Mouse (Mus musculus) MEL (cell line): Measurements from ENCODE around the gene Uhrf1bp1l. TPM values are rescaled to one million over a fixed set of nuclear protein-coding genes. Genes with fewer than 3 reads are reported as not detected.

Experiments used
- DNase-seq: peaks from one replicate; pipeline ENCODE4 v3.0.0; 2011; ENCODE audit warnings: low read depth, low spot score
- H3K27ac ChIP-seq: 2 replicates; pipeline ENCODE4 v1.5.1; 2012; ENCODE audit warnings: low read depth, mild to moderate bottlenecking, control low read depth, low read length, moderate library complexity; ENCODE audit not compliant: control insufficient read depth
- H3K27me3 ChIP-seq, 2 experiments: fragments of 150-350 bp in 1 of 2; sonication (generic) in 1 of 2; 2 replicates each; pipeline ENCODE4 v1.6.1; 2012; ENCODE audit warnings: low read length in 2 of 2, mild to moderate bottlenecking in 2 of 2, improper control_type of control experiment in 1 of 2, moderate library complexity in 1 of 2; ENCODE audit not compliant: insufficient read depth in 2 of 2, control insufficient read depth in 1 of 2
- H3K36me3 ChIP-seq, 2 experiments: 2 replicates each; pipeline ENCODE4 v1.6.1; 2012 to 2014; ENCODE audit warnings: low read length in 2 of 2, improper control_type of control experiment in 1 of 2, inconsistent platforms in 1 of 2, mild to moderate bottlenecking in 1 of 2; ENCODE audit not compliant: insufficient read depth in 2 of 2, control insufficient read depth in 1 of 2
- H3K4me1 ChIP-seq, 2 experiments: fragments of 150-350 bp in 1 of 2; sonication (generic) in 1 of 2; 2 replicates each; pipeline ENCODE4 v1.6.1; 2012; ENCODE audit warnings: low read length in 2 of 2, improper control_type of control experiment in 1 of 2, mild to moderate bottlenecking in 1 of 2; ENCODE audit not compliant: insufficient read depth in 2 of 2, control insufficient read depth in 1 of 2
- H3K4me3 ChIP-seq, 2 experiments: fragments of 150-350 bp in 1 of 2; sonication (generic) in 1 of 2; 2 replicates each; pipeline ENCODE4 v1.5.1; 2012; ENCODE audit warnings: low read depth in 2 of 2, low read length in 2 of 2, mild to moderate bottlenecking in 2 of 2, moderate library complexity in 2 of 2, control low read depth in 1 of 2, improper control_type of control experiment in 1 of 2; ENCODE audit not compliant: control insufficient read depth in 1 of 2, insufficient read depth in 1 of 2
- H3K79me2 ChIP-seq: 2 replicates; pipeline ENCODE4 v1.6.1; 2012; ENCODE audit warnings: mild to moderate bottlenecking, low read length, moderate library complexity; ENCODE audit not compliant: control insufficient read depth, poor library complexity, insufficient read depth
- H3K9ac ChIP-seq: 2 replicates; pipeline ENCODE4 v1.6.1; 2012; ENCODE audit warnings: low read depth, mild to moderate bottlenecking, control low read depth, low read length, moderate library complexity; ENCODE audit not compliant: control insufficient read depth, poor library complexity, severe bottlenecking
- H3K9me3 ChIP-seq: fragments of 150-350 bp; sonication (generic); replicated peaks from 2 replicates; pipeline ENCODE4 v1.6.1; 2012; ENCODE audit warnings: mild to moderate bottlenecking, low read length, improper control_type of control experiment, moderate library complexity; ENCODE audit not compliant: insufficient read depth
- BHLHE40 ChIP-seq: IDR thresholded peaks from 2 replicates; pipeline ENCODE4 v1.6.1; 2012; ENCODE audit warnings: low read depth, mild to moderate bottlenecking, inconsistent platforms, low read length, improper control_type of control experiment, borderline replicate concordance
- CHD2 ChIP-seq: IDR thresholded peaks from 2 replicates; pipeline ENCODE4 v1.6.1; 2011; ENCODE audit warnings: low read length, improper control_type of control experiment
- CTCF ChIP-seq, 3 experiments: IDR thresholded peaks in 2 of 3; conservative IDR thresholded peaks in 1 of 3; 2 replicates each; pipeline ENCODE4 v1.5.1; 2011 to 2012; ENCODE audit warnings: low read length in 3 of 3, low read depth in 2 of 3, mild to moderate bottlenecking in 2 of 3, improper control_type of control experiment in 1 of 3, inconsistent platforms in 1 of 3, mixed read lengths in 1 of 3, moderate library complexity in 1 of 3; ENCODE audit not compliant: control insufficient read depth in 1 of 3, insufficient read depth in 1 of 3, poor library complexity in 1 of 3, severe bottlenecking in 1 of 3
- ELF1 ChIP-seq: IDR thresholded peaks from 2 replicates; pipeline ENCODE4 v1.6.1; 2014; ENCODE audit warnings: low read depth, mild to moderate bottlenecking, inconsistent platforms, low read length, improper control_type of control experiment, moderate library complexity
- EP300 ChIP-seq, 2 experiments: IDR thresholded peaks; 2 replicates each; pipeline ENCODE4 v1.6.1; 2011; ENCODE audit warnings: improper control_type of control experiment in 2 of 2, low read length in 2 of 2, low read depth in 1 of 2, mild to moderate bottlenecking in 1 of 2
- ETS1 ChIP-seq: IDR thresholded peaks from 2 replicates; pipeline ENCODE4 v1.6.1; 2012; ENCODE audit warnings: low read depth, mild to moderate bottlenecking, inconsistent platforms, low read length, improper control_type of control experiment, moderate library complexity
- GABPA ChIP-seq: IDR thresholded peaks from 2 replicates; pipeline ENCODE4 v1.6.1; 2012; ENCODE audit warnings: low read depth, mild to moderate bottlenecking, inconsistent platforms, low read length, improper control_type of control experiment, moderate library complexity
- HCFC1 ChIP-seq: IDR thresholded peaks from 2 replicates; pipeline ENCODE4 v1.6.1; 2012; ENCODE audit warnings: low read depth, mild to moderate bottlenecking, inconsistent platforms, low read length, improper control_type of control experiment, moderate library complexity
- JUND ChIP-seq: IDR thresholded peaks from 2 replicates; pipeline ENCODE4 v1.6.1; 2011; ENCODE audit warnings: low read depth, mild to moderate bottlenecking, improper control_type of control experiment, low read length
- MAX ChIP-seq: IDR thresholded peaks from 2 replicates; pipeline ENCODE4 v1.6.1; 2011; ENCODE audit warnings: low read length, improper control_type of control experiment
- MAZ ChIP-seq: IDR thresholded peaks from 2 replicates; pipeline ENCODE4 v1.6.1; 2012; ENCODE audit warnings: low read depth, mild to moderate bottlenecking, inconsistent platforms, low read length, improper control_type of control experiment
- MYB ChIP-seq: IDR thresholded peaks from 2 replicates; pipeline ENCODE4 v1.6.1; 2011; ENCODE audit warnings: mild to moderate bottlenecking, low read depth, low read length, improper control_type of control experiment
- MYC ChIP-seq: IDR thresholded peaks from 2 replicates; pipeline ENCODE4 v1.6.1; 2011; ENCODE audit warnings: low read depth, mild to moderate bottlenecking, low read length, improper control_type of control experiment, moderate library complexity
- NELFE ChIP-seq: IDR thresholded peaks from 2 replicates; pipeline ENCODE4 v1.6.1; 2011; ENCODE audit warnings: low read depth, low read length, improper control_type of control experiment
- POLR2A ChIP-seq, 2 experiments: IDR thresholded peaks; 2 replicates each; pipeline ENCODE4 v1.6.1; 2011 to 2012; ENCODE audit warnings: low read length in 2 of 2, mild to moderate bottlenecking in 2 of 2, control low read depth in 1 of 2, improper control_type of control experiment in 1 of 2, low read depth in 1 of 2, moderate library complexity in 1 of 2; ENCODE audit not compliant: control insufficient read depth in 1 of 2, insufficient read depth in 1 of 2, poor library complexity in 1 of 2
- RCOR1 ChIP-seq: IDR thresholded peaks from 2 replicates; pipeline ENCODE4 v1.6.1; 2012; ENCODE audit warnings: low read depth, mild to moderate bottlenecking, inconsistent platforms, low read length, improper control_type of control experiment
- SIN3A ChIP-seq: IDR thresholded peaks from 2 replicates; pipeline ENCODE4 v1.6.1; 2012; ENCODE audit warnings: low read length, improper control_type of control experiment, inconsistent platforms
- TCF12 ChIP-seq: IDR thresholded peaks from 2 replicates; pipeline ENCODE4 v1.6.1; 2014; ENCODE audit warnings: low read depth, mild to moderate bottlenecking, inconsistent platforms, low read length, improper control_type of control experiment, moderate library complexity
- polyA plus RNA-seq, 2 experiments: library from polyadenylated mRNA; stranded (reverse) in 1 of 2; unstranded in 1 of 2; fragments of >175 nt in 1 of 2; fragments of >200 nt in 1 of 2; gene quantifications; 2 replicates each; pipeline versions ENCODE4 v1.2.1 to v1.2.4; 2012; ENCODE audit warnings: low replicate concordance in 2 of 2, low read depth in 1 of 2; ENCODE audit not compliant: insufficient read length in 2 of 2, insufficient read depth in 1 of 2, missing spikeins in 1 of 2
- total RNA-seq: library from RNA; depleted of rRNA; stranded (reverse); fragments of 300-350 nt; gene quantifications from 2 replicates; pipeline ENCODE4 v1.2.3, GENCODE M21; 2012

The Uhrf1bp1l gene
- total and polyA plus RNA-seq, 3 experiments = 23.7 to 44.8 (median 26.0) TPM

DNA sequence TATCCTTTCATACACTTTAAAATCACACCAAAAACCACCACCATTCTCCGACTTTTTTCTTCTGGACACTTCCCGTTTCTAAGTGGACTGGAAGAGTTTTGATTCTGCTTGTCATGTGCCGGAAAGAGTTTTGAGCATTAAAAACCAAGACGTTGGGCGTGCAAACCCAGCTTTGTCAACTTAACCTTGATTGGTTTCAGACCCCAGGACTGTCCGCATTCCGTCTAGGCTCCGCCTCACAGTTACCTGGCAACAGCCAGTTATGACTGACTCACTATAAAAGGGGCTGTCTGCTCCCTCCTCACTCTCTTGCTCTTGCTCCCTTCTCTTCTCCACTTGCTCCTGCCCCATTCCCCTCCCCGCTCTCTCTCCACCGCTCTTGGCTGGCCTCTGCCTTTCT, 36.1 kb upstream of the Uhrf1bp1l start:
- no peak overlapping the region for H3K9ac ChIP-seq
- no peaks in the 10 kb centered on the region for H3K79me2 ChIP-seq
- no peak for DNase-seq
- no peak overlapping the region for H3K27ac ChIP-seq
- H3K36me3 ChIP-seq = no peaks in the 10 kb centered on the region; a peak in 2 of 4 replicates
- no peak overlapping the region for H3K4me3 ChIP-seq
- H3K27me3 ChIP-seq = no peaks in the 10 kb centered on the region; a peak in 1 of 4 replicates
- TF ChIP-seq ETS1 (no peak), MYB (no peak), ELF1 (no peak), GABPA (no peak), HCFC1 (no peak), TCF12 (no peak), CTCF (IDR thresholded peaks at IDR 0.05 in 2 of 3, conservative IDR thresholded peaks at IDR 0.05 in 1 of 3; ENCODE audit: control insufficient read depth in 1 of 3, insufficient read depth in 1 of 3, low read depth in 2 of 3, low read length in 3 of 3, poor library complexity in 1 of 3, severe bottlenecking in 1 of 3) (no peak), MYC (no peak), MAX (no peak), BHLHE40 (no peak), POLR2A (IDR thresholded peaks at IDR 0.05; ENCODE audit: control insufficient read depth in 1 of 2, insufficient read depth in 1 of 2, low read depth in 1 of 2, low read length in 2 of 2, poor library complexity in 1 of 2) (no peak), JUND (no peak), SIN3A (no peak), NELFE (no peak), CHD2 (no peak), RCOR1 (no peak), MAZ (no peak)
- no peaks in the 10 kb centered on the region for H3K9me3 ChIP-seq
- no peaks in the 10 kb centered on the region for H3K4me1 ChIP-seq

- Histone ChIP-seq H3K9ac (no peak overlapping the region), H3K27ac (no peak overlapping the region), H3K9me3 (no peaks in the 10 kb centered on the region)
- no peak for TF ChIP-seq EP300 (IDR thresholded peaks at IDR 0.05; ENCODE audit: low read depth in 1 of 2, low read length in 2 of 2)
- TF ChIP-seq, all 39 proteins: peak for 0
- Histone ChIP-seq H3K4me1 (0 out of 4 replicates have a peak, but pooled peaks cover 0 to 2% of the 10 kb centered on the region in 2 experiments), H3K4me3 (no peak overlapping the region), H3K27me3 (no peaks in the 10 kb centered on the region), H3K36me3 (peaks cover 0 to 2% of the 10 kb centered on the region in 2 experiments; a peak in 2 of 4 replicates), H3K79me2 (no peaks in the 10 kb centered on the region)
- no peak for DNase-seq
Measured at GRCm38 (mm10) chr10:89714910-89715309, 29.9 kb upstream of the Uhrf1bp1l start.
